Mouse (Mus musculus) embryonic facial prominence, embryonic 13.5 days (tissue): ENCODE results near the gene Ifitm3. TPM values are rescaled to one million over a fixed set of nuclear protein-coding genes. Genes with fewer than 3 reads are reported as not detected.
"Not testable (repeated sequence)": the region's sequence is repeated elsewhere in the genome, so short reads cannot be mapped to it uniquely, and the experiment has no call there.

Experiments used
- ATAC-seq: fragments of 200-750 bp; cut with Nextera tagmentation; 2 replicates; pipeline ENCODE4 v1.8.0; 2017; ENCODE audit warnings: low read depth; ENCODE audit not compliant: insufficient number of reproducible peaks, insufficient read depth, low FRiP score, low TSS enrichment
- H3K27ac ChIP-seq: fragments of 300-500 bp; sonication (generic); 2 replicates; pipeline ENCODE4 v1.5.1; 2015; ENCODE audit warnings: moderate library complexity, mild to moderate bottlenecking, inconsistent platforms
- H3K27me3 ChIP-seq: fragments of 300-500 bp; sonication (generic); 2 replicates; pipeline ENCODE4 v1.6.1; 2015; ENCODE audit warnings: mild to moderate bottlenecking, inconsistent platforms
- H3K36me3 ChIP-seq: fragments of 300-500 bp; sonication (generic); 2 replicates; pipeline ENCODE4 v1.6.1; 2015; ENCODE audit warnings: mild to moderate bottlenecking, inconsistent platforms
- H3K4me1 ChIP-seq: fragments of 300-500 bp; sonication (generic); 2 replicates; pipeline ENCODE4 v1.6.1; 2015; ENCODE audit warnings: inconsistent platforms
- H3K4me2 ChIP-seq: fragments of 300-500 bp; sonication (generic); 2 replicates; pipeline ENCODE4 v1.6.1; 2015; ENCODE audit warnings: moderate library complexity, mild to moderate bottlenecking, inconsistent platforms
- H3K4me3 ChIP-seq: fragments of 300-500 bp; sonication (generic); 2 replicates; pipeline ENCODE4 v1.5.1; 2015; ENCODE audit warnings: mild to moderate bottlenecking, inconsistent platforms
- H3K9ac ChIP-seq: fragments of 300-500 bp; sonication (generic); 2 replicates; pipeline ENCODE4 v1.6.1; 2015; ENCODE audit warnings: mild to moderate bottlenecking, inconsistent platforms
- H3K9me3 ChIP-seq: fragments of 300-500 bp; sonication (generic); 2 replicates; pipeline ENCODE4 v1.6.1; 2016; ENCODE audit warnings: inconsistent platforms
- WGBS: fragments of 180-500 bp; shearing (Covaris S2); methylation state at CpG from one replicate; pipeline ENCODE4 v1.1.7; 2015; ENCODE audit warnings: mixed read lengths; 5-methylcytosine and 5-hydroxymethylcytosine counted together
- polyA plus RNA-seq: library from polyadenylated mRNA; unstranded; fragments of >200 nt; fragmentation: Nextera tagmentation; extraction: Ambion mirVana; gene quantifications from 2 replicates; pipeline ENCODE4 v1.2.1, GENCODE M21; 2015

Ifitm3 gene
- polyA plus RNA-seq, 1 experiment from 2014 or later: 98.1 TPM

- no peaks in the 10 kb centered on the region for H3K27me3 ChIP-seq
- no peak overlapping the region for H3K4me3 ChIP-seq
- 49% methylated on average over 6 of the region's 6 CpGs for WGBS
- H3K4me1 ChIP-seq: peaks cover 10% of the 10 kb centered on the region
- no peak overlapping the region for H3K4me2 ChIP-seq
- no peak for ATAC-seq
- H3K9me3 ChIP-seq: no peaks in the 10 kb centered on the region
- H3K9ac ChIP-seq: no peak overlapping the region
- H3K27ac ChIP-seq: peak overlapping the region; percentile 22; the same call in 1 of the 2 replicates
- H3K36me3 ChIP-seq: no peaks in the 10 kb centered on the region
These were observed 20.4 kb downstream of the Ifitm3 start for GRCm38 (mm10) chr7:140990185-140990584.

DNA sequence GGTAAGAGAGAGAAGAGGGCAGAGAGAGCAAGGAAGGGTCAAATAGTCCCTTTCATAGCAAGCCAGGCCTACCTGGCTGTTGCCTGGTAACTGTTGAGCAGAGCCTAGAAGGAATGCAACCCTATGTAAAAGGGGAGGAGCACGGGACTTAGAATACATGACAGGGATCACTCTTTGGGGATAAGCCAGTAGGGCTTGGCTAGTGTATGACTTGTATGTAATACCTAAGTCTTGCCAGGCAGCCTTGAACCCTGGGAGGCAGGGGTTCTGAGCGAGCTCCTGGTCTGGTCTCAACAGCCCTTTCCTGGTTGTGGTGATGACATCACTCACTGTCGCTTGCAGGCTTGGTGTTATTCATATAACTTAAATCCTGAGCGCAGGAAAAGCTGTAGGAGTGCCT lies 21.5 kb downstream of the Ifitm3 start:
- H3K9ac ChIP-seq: no peak overlapping the region
- ATAC-seq: no peak
- H3K27ac ChIP-seq: no peak overlapping the region
- WGBS: 73% methylated on average over 4 of the region's 4 CpGs
- no peak overlapping the region for H3K4me2 ChIP-seq
- no peaks in the 10 kb centered on the region for H3K36me3 ChIP-seq
- H3K4me3 ChIP-seq: no peak overlapping the region
- no peaks in the 10 kb centered on the region for H3K27me3 ChIP-seq
- H3K9me3 ChIP-seq: no peaks in the 10 kb centered on the region
- peaks cover 10% of the 10 kb centered on the region for H3K4me1 ChIP-seq

DNA sequence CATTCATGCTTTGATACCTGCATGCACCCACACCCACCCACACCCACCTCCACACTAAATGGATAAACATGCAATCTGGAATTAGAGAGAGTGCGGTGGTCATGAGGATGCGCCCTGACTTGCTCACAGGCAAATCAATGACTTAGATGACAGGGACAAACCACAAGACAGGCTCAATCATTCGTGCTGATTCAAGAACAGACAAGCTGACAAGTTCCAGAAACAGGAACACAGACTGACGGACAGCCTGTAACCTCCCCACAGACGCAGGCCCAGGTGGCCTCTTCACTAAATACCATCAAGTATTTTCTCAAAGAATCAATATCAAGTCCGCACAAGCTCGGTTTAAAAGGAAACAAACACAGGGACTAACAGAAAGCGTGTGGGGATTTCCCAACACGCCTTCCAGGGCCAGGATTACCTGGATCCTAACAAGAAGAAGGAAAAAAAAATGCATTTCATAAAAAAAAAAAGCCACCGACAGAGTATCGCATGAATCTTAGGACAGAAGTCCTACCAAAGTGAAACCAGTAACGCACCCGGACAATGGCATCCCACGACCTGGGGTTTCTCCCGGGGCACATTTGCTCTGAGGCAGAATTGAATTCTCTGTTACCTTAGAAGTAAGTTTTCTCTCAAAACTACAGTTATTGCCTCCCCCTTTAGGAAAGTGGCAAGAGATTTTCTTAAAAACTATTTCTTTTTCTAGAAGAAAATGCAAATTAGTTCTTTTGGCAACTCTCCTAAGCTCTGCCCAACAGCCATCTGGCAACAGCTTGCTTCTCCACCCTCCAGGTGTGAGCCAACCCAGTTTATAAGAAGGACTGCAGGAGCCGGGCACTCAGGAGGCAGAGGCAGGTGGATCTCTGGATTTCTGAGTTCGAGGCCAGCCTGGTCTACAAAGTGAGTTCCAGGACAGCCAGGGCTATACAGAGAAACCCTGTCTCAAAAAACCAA lies 23.1 kb downstream of the Ifitm3 start:
- Histone ChIP-seq H3K4me2 (no peak overlapping the region), H3K27me3 (no peaks in the 10 kb centered on the region), H3K9ac (no peak overlapping the region), H3K36me3 (no peaks in the 10 kb centered on the region), H3K27ac (peak overlapping the region; percentile 22; the same call in 1 of the 2 replicates), H3K4me1 (peaks cover 10% of the 10 kb centered on the region), H3K9me3 (no peaks in the 10 kb centered on the region), H3K4me3 (no peak overlapping the region)
- 72% methylated on average over 17 of the region's 17 CpGs for WGBS
- ATAC-seq: no peak

DNA sequence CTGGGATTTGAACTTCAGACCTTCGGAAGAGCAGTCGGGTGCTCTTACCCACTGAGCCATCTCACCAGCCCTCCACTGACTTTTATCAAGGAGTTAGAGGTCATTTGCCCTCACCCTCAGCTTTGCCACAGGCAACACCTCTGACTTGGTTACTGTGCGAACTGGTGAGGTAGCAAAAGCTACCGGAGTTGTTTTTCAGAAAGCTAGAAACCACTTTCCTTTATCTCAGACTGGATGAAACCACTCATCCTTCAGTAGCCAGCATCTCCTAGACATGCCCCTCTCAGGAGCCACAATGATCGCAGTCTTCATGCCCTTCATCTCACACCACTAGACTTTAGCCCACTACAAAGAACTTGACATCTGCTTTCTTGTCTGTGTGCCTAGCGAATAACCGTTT lies 27.6 kb downstream of the Ifitm3 start:
- no peak overlapping the region for H3K4me2 ChIP-seq
- H3K9ac ChIP-seq: no peak overlapping the region
- WGBS: 90% methylated on average over 7 of the region's 7 CpGs
- no peak overlapping the region for H3K4me3 ChIP-seq
- H3K36me3 ChIP-seq: no peaks in the 10 kb centered on the region
- H3K9me3 ChIP-seq: no peaks in the 10 kb centered on the region
- no peaks in the 10 kb centered on the region for H3K4me1 ChIP-seq
- H3K27me3 ChIP-seq: no peaks in the 10 kb centered on the region
- H3K27ac ChIP-seq: no peak overlapping the region
- no peak for ATAC-seq

DNA sequence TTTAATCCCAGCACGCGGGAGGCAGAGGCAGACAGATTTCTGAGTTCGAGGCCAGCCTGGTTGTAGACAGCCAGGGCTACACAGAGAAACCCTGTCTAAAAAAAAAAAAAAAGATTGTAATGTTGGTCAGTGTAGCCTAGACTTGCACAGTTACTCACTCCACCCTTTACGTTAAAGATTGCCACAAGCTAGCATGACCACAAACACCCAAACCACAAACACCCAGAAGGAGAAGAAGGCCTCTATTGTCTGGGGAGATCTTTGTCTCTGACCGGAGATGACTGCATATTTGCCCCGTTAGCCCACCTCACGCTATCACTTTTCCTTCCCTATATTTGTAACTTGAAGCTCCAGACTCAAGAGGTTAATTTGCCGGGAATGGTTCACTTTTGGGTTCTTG lies 28.9 kb downstream of the Ifitm3 start:
- WGBS: 80% methylated on average over 8 of the region's 8 CpGs
- ATAC-seq: no peak
- H3K4me1 ChIP-seq: no peaks in the 10 kb centered on the region

DNA sequence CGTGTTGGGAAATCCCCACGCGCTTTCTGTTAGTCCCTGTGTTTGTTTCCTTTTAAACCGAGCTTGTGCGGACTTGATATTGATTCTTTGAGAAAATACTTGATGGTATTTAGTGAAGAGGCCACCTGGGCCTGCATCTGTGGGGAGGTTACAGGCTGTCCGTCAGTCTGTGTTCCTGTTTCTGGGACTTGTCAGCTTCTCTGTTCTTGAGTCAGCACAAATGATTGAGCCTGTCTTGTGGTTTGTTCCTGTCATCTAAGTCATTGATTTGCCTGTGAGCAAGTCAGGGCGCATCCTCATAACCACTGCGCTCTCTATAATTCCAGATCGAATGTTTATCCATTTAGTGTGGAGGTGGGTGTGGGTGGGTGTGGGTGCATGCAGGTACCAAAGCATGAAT lies 33.9 kb downstream of the Ifitm3 start:
- H3K4me3 ChIP-seq, H3K9me3 ChIP-seq, H3K4me2 ChIP-seq, H3K9ac ChIP-seq, H3K27me3 ChIP-seq, ATAC-seq, H3K27ac ChIP-seq, H3K36me3 ChIP-seq: not testable (repeated sequence)
- peaks cover 24% of the 10 kb centered on the region for H3K4me1 ChIP-seq
- 80% methylated on average over 9 of the region's 9 CpGs for WGBS

More for the DNA sequence above, 28.9 kb downstream of the Ifitm3 start:
- no peaks in the 10 kb centered on the region for H3K36me3 ChIP-seq
- H3K9ac ChIP-seq: no peak overlapping the region
- H3K27ac ChIP-seq: no peak overlapping the region
- no peaks in the 10 kb centered on the region for H3K27me3 ChIP-seq
- no peak overlapping the region for H3K4me2 ChIP-seq
- H3K4me3 ChIP-seq: no peak overlapping the region
- H3K9me3 ChIP-seq: no peaks in the 10 kb centered on the region

- Histone ChIP-seq H3K4me1 (peaks cover 36% of the 10 kb centered on the region), H3K9ac (no peak overlapping the region), H3K9me3 (no peaks in the 10 kb centered on the region), H3K36me3 (no peaks in the 10 kb centered on the region), H3K27ac (0 out of 2 replicates have a peak overlapping the region, but pooled peaks have one; percentile 16), H3K4me2 (peak overlapping the region; percentile 5; the same call in 1 of the 2 replicates), H3K4me3 (no peak overlapping the region), H3K27me3 (no peaks in the 10 kb centered on the region)
- no peak for ATAC-seq
- WGBS: 38% methylated on average over 3 of the region's 3 CpGs
These were observed 35.1 kb downstream of the Ifitm3 start for GRCm38 (mm10) chr7:140975465-140975864.

DNA sequence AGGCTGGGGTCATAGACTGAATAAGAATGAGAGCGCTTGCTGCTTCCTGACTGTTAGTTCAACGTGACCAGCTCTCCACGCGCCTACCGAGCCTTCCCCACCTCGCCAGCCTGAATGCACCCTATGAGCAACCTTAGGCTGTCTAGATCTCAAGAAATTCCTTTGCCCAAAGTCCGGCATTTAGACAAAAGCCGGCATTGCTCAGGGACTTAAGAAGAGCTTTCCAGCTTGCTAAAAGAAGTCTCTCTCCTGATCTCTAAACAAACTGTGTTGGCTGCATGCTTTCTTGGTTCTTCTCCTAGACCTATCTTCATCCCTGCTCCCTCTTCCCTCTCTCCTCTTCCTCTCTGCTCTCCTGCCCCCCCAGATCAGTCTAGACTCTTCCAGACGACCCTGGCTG lies 35.6 kb downstream of the Ifitm3 start:
- no peak overlapping the region for H3K9ac ChIP-seq

GRCm38 (mm10) chr7:140973396-140974165 lies 37.0 kb downstream of the Ifitm3 start:
- WGBS: 25% methylated on average over 14 of the region's 14 CpGs
- H3K9me3 ChIP-seq: no peaks in the 10 kb centered on the region
- no peak for ATAC-seq
- no peak overlapping the region for H3K4me2 ChIP-seq
- H3K27me3 ChIP-seq: no peaks in the 10 kb centered on the region
- H3K4me3 ChIP-seq: no peak overlapping the region
- no peaks in the 10 kb centered on the region for H3K36me3 ChIP-seq
- H3K9ac ChIP-seq: no peak overlapping the region
- H3K4me1 ChIP-seq: peaks cover 39% of the 10 kb centered on the region
- peak overlapping the region; percentile 79 for H3K27ac ChIP-seq

More for the DNA sequence above, 35.6 kb downstream of the Ifitm3 start:
- no peaks in the 10 kb centered on the region for H3K9me3 ChIP-seq
- H3K4me3 ChIP-seq: no peak overlapping the region
- ATAC-seq: no peak
- no peaks in the 10 kb centered on the region for H3K27me3 ChIP-seq
- WGBS: 23% methylated on average over 9 of the region's 9 CpGs
- peak overlapping the region; percentile 16; the same call in 1 of the 2 replicates for H3K27ac ChIP-seq
- peaks cover 36% of the 10 kb centered on the region for H3K4me1 ChIP-seq
- H3K36me3 ChIP-seq: no peaks in the 10 kb centered on the region
- peak overlapping the region; percentile 5; the same call in 1 of the 2 replicates for H3K4me2 ChIP-seq

- H3K4me2 ChIP-seq: no peak overlapping the region
- H3K27me3 ChIP-seq: no peaks in the 10 kb centered on the region
- H3K4me1 ChIP-seq: peaks cover 54% of the 10 kb centered on the region
- H3K9me3 ChIP-seq: no peaks in the 10 kb centered on the region
- H3K36me3 ChIP-seq: no peaks in the 10 kb centered on the region
- H3K27ac ChIP-seq: peak overlapping the region; percentile 65
- peak; percentile 58; the same call in 1 of the 2 replicates for ATAC-seq
- WGBS: 59% methylated on average over 8 of the region's 8 CpGs
- H3K9ac ChIP-seq: no peak overlapping the region
- H3K4me3 ChIP-seq: no peak overlapping the region
These were observed 38.9 kb downstream of the Ifitm3 start for GRCm38 (mm10) chr7:140971479-140972171.

DNA sequence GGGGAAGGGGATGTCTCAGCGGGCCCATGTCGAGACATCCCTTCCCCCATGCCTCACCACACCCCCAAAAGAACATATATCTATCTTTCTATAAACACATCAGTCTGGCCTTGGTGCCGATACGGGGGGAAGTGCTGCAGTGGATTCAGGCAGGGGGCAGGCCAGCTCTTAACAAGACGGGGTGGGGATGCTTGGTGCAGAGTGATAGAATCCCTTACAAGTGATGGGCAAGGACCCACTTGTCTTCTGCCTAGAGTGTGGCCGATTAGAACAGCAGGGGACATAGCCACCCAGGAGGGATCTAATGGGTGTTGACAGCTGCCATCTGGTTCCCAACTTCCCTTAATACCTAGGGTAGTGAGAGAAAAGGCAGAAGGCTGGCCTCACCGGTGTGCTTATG lies 39.6 kb downstream of the Ifitm3 start:
- no peaks in the 10 kb centered on the region for H3K27me3 ChIP-seq
- no peaks in the 10 kb centered on the region for H3K36me3 ChIP-seq
- H3K4me2 ChIP-seq: no peak overlapping the region
- peak overlapping the region; percentile 65 for H3K27ac ChIP-seq
- H3K9ac ChIP-seq: no peak overlapping the region
- no peak overlapping the region for H3K4me3 ChIP-seq
- WGBS: 46% methylated on average over 7 of the region's 7 CpGs
- ATAC-seq: no peak
- peaks cover 54% of the 10 kb centered on the region for H3K4me1 ChIP-seq
- no peaks in the 10 kb centered on the region for H3K9me3 ChIP-seq
